Mouse (Mus musculus): Measurements from ENCODE around the gene Clip3.

- TF ChIP-seq CTCF (conservative IDR thresholded peaks at IDR 0.05; ENCODE audit: low read length), result no peak
- no peak for TF ChIP-seq POU5F1 (IDR thresholded peaks at IDR 0.05; ENCODE audit: borderline replicate concordance, low read length)
- TF ChIP-seq NANOG (IDR thresholded peaks at IDR 0.05; ENCODE audit: borderline replicate concordance, low read length), result no peak
These were observed 16.8 kb downstream of the Clip3 start, which contains the start of gene Alkbh6 for GRCm38 (mm10) chr7:30308076-30309005.
